Mouse (Mus musculus): ENCODE measurements at regions not wholly inside any gene's neighbourhood (a gene's known extent, or its start where the extent isn't known, plus 50 kb on each side); places are given as distances from the start of the nearest gene placed in this dataset.

- ATAC-seq (replicated peaks in 1 of 2; ENCODE audit: insufficient read depth in 1 of 2, low FRiP score in 2 of 2, low TSS enrichment in 1 of 2, low read depth in 1 of 2, poor library complexity in 2 of 2, severe bottlenecking in 2 of 2) = no peak
Measured at GRCm38 (mm10) chr9:43961431-43961830, 81.8 kb upstream of the Thy1 start.

GRCm38 (mm10) chr9:43965171-43965570 is 78.0 kb upstream of the Thy1 start:
- no peak for ATAC-seq (replicated peaks in 1 of 2; ENCODE audit: insufficient read depth in 1 of 2, low FRiP score in 2 of 2, low TSS enrichment in 1 of 2, low read depth in 1 of 2, poor library complexity in 2 of 2, severe bottlenecking in 2 of 2)

DNA sequence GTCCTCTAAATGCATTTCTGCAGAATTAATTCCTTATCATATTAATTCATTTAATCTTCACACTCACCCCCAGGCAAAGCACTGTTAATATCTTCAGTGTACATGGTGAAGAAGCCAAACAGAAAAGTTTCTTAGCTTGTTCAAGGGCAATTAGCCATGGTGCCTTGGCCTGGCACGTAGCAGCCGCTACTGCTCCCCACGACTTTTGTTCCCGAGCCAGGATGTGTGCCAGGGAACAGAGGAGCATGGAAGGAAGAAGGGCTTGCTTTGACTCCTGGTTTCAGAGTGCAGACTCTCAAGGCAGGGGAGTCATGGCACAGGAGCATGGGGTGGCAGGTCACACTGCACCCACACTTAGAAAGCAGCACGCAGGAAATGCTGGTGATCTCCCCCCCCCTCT is 77.4 kb upstream of the Thy1 start:
- ATAC-seq (replicated peaks in 1 of 2; ENCODE audit: insufficient read depth in 1 of 2, low FRiP score in 2 of 2, low TSS enrichment in 1 of 2, low read depth in 1 of 2, poor library complexity in 2 of 2, severe bottlenecking in 2 of 2) = no peak

DNA sequence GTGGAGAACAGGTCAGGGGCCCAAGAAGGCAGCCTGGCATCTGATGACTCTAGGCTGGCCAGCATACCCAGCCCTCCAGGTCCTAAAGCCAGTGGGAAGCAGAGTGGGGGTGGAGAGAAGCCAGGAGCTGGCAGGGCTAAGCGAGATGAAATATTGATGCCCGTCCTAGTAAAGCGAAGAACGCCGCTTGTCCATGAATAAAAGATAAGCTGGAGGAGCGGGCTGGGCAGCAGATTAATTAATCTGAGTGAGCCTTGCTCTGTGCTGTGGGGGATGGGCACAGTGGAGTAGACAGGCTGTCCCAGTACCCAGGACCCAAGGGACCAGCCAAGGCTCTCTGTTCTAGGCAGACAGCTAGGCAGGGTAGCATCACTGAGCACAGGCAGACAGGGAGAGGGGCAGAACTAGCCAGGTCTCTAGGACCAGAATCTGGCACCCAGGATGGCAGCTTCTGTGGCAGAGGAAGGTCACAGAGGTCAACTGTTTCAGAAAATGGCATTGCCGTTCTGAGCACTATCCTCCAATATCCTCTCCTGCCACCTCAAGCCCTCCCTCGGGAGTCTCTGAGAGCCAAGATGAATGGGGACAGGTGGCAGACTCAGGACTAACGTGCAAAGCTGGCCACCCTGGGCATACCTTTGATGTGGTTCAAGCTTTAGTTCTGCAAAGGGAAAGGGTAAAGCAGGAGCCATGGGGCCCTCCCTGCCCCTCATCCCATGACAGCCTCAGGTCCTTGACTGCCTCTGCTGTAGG is 73.0 kb upstream of the Thy1 start:
- no peak for ATAC-seq (replicated peaks in 1 of 2; ENCODE audit: insufficient read depth in 1 of 2, low FRiP score in 2 of 2, low TSS enrichment in 1 of 2, low read depth in 1 of 2, poor library complexity in 2 of 2, severe bottlenecking in 2 of 2)

- ATAC-seq (replicated peaks in 1 of 2; ENCODE audit: insufficient read depth in 1 of 2, low FRiP score in 2 of 2, low TSS enrichment in 1 of 2, low read depth in 1 of 2, poor library complexity in 2 of 2, severe bottlenecking in 2 of 2) = no peak
Measured at GRCm38 (mm10) chr9:43970858-43971257, 72.3 kb upstream of the Thy1 start.

DNA sequence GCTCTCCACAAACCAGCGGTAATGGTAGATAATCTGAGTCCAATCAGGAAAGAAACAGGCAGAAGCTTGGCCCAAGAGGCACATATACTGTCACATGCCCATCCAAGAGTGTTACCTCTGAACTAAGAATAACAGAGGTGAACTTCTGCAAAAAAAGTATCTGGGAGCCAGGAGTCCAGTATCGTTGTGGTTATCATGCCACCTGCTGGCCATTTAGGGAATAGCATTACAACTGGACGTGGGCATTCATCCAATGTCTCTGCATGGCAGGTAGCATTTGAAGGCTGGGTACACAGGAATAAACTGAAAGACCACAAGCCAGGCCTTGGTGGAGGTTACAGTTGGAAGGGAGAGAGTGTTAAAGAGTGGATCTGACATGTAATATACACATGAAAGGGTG is 70.9 kb upstream of the Thy1 start:
- peak; percentile 52 to 61; a peak in 2 of 4 replicates for ATAC-seq (replicated peaks in 1 of 2; ENCODE audit: insufficient read depth in 1 of 2, low FRiP score in 2 of 2, low TSS enrichment in 1 of 2, low read depth in 1 of 2, poor library complexity in 2 of 2, severe bottlenecking in 2 of 2)

- ATAC-seq (replicated peaks in 1 of 2; ENCODE audit: insufficient read depth in 1 of 2, low FRiP score in 2 of 2, low TSS enrichment in 1 of 2, low read depth in 1 of 2, poor library complexity in 2 of 2, severe bottlenecking in 2 of 2) = 0 out of 4 replicates have a peak, but pooled peaks of 1 of the 2 experiments have one; percentile 23
Measured at GRCm38 (mm10) chr9:43975405-43975804, 67.8 kb upstream of the Thy1 start.

- no peak for ATAC-seq (replicated peaks in 1 of 2; ENCODE audit: insufficient read depth in 1 of 2, low FRiP score in 2 of 2, low TSS enrichment in 1 of 2, low read depth in 1 of 2, poor library complexity in 2 of 2, severe bottlenecking in 2 of 2)
Measured at GRCm38 (mm10) chr9:43976366-43976765, 66.8 kb upstream of the Thy1 start.

DNA sequence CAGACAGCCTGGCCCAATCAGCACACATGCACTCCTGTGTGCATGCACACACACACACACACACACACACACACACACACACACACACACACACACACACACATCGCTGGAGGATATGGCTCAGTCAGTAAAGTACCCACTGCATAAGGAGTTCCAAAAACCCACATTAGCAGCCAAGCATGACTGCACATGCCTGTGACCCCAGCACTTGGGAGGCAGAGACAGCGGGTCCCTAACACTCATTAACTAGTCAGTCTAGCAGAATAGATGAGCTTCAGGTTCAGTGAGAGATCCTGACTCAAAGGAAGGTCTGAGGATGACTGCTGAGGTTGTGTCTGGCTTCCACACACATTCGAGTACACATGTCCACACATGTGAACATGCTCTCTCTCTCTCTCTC is 65.4 kb upstream of the Thy1 start:
- no peak for ATAC-seq (replicated peaks in 1 of 2; ENCODE audit: insufficient read depth in 1 of 2, low FRiP score in 2 of 2, low TSS enrichment in 1 of 2, low read depth in 1 of 2, poor library complexity in 2 of 2, severe bottlenecking in 2 of 2)

- no peak for ATAC-seq (replicated peaks in 1 of 2; ENCODE audit: insufficient read depth in 1 of 2, low FRiP score in 2 of 2, low TSS enrichment in 1 of 2, low read depth in 1 of 2, poor library complexity in 2 of 2, severe bottlenecking in 2 of 2)
Measured at GRCm38 (mm10) chr9:43981376-43981775, 61.8 kb upstream of the Thy1 start.

GRCm38 (mm10) chr9:43982359-43982889 is 60.8 kb upstream of the Thy1 start:
- no peak for ATAC-seq (replicated peaks in 1 of 2; ENCODE audit: insufficient read depth in 1 of 2, low FRiP score in 2 of 2, low TSS enrichment in 1 of 2, low read depth in 1 of 2, poor library complexity in 2 of 2, severe bottlenecking in 2 of 2)

DNA sequence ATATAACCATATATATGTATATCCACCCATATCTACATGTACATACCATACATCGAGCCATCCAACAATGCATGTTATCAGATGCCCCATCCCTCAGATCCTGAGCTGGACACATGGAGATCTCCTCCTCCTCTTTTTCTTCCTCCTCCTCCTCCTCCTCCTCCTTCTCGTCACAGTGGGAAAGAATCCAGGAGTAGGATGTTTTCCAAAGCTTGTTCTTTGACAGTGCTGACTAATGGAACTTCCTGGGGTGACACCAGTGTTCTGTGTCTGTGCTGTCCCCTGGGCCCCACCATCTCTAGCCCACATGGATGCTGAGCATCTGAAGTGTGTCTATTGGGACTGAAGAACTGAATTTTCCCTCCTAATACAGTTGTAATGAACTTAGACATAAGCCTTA is 60.0 kb upstream of the Thy1 start:
- ATAC-seq (replicated peaks in 1 of 2; ENCODE audit: insufficient read depth in 1 of 2, low FRiP score in 2 of 2, low TSS enrichment in 1 of 2, low read depth in 1 of 2, poor library complexity in 2 of 2, severe bottlenecking in 2 of 2) = no peak

- ATAC-seq (replicated peaks in 1 of 2; ENCODE audit: insufficient read depth in 1 of 2, low FRiP score in 2 of 2, low TSS enrichment in 1 of 2, low read depth in 1 of 2, poor library complexity in 2 of 2, severe bottlenecking in 2 of 2) = peak; percentile 72 to 76; a peak in 3 of 4 replicates
Measured at GRCm38 (mm10) chr9:43984181-43985062, 58.8 kb upstream of the Thy1 start.

DNA sequence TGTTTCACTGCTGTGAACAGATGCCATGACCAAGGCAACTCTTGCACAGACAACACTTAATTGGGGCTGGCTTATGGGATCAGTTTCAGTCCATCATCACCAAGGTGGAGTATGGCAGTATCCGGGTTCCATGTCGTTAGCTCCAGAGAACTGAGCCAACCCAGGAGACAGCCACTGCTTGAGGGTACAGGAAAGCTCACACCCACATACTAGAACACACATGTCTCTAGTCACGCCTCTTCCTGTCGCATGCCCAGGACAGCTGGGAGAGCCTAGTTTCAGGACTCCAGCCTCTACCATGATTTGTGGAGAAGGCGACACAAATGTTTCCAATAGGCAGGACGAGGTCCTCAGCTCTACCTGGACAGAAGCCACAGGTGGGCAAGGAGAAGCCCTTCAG is 55.2 kb upstream of the Thy1 start:
- ATAC-seq (replicated peaks in 1 of 2; ENCODE audit: insufficient read depth in 1 of 2, low FRiP score in 2 of 2, low TSS enrichment in 1 of 2, low read depth in 1 of 2, poor library complexity in 2 of 2, severe bottlenecking in 2 of 2) = no peak

- no peak for ATAC-seq (replicated peaks in 1 of 2; ENCODE audit: insufficient read depth in 1 of 2, low FRiP score in 2 of 2, low TSS enrichment in 1 of 2, low read depth in 1 of 2, poor library complexity in 2 of 2, severe bottlenecking in 2 of 2)
Measured at GRCm38 (mm10) chr9:43988981-43989860, 54.0 kb upstream of the Thy1 start.

GRCm38 (mm10) chr9:43990124-43990523 is 53.1 kb upstream of the Thy1 start:
- no peak for ATAC-seq (replicated peaks in 1 of 2; ENCODE audit: insufficient read depth in 1 of 2, low FRiP score in 2 of 2, low TSS enrichment in 1 of 2, low read depth in 1 of 2, poor library complexity in 2 of 2, severe bottlenecking in 2 of 2)

DNA sequence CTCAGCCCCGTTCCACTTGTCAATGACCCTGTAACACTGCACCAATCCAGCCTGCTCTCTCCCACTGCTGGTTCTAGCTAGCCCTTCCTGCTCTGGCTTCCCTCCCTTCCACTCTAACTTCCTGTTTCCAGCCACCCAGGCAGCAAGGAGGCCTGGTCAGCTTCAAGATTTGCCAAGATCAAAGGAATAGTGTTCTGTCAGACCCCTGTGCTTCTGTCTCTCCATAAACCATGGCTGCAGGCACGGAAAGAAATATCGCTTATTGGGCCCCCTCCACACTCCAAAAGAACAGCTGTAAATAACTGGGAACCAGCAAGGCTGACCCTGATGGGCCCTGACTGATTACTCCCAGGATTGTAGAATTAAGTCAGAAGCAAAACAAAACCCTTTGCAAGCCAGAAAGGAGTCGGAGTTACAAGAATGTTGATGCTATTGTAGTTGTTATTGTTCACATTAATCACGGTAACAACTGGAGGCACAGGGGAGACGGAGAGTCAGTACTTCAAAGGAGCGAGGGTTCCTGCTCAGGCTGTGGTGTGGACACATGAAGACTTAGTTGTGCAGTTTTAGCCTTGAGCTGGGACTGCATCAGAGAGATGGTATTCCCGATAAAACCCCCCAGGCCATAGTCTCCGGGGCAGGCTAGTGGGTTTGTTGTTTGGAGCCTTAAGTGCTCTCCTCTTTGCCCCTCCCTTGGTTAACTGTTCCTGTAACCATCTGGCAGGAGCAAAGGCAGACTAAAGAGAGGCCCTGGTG is 49.8 kb upstream of the Thy1 start:
- no peak for ATAC-seq (replicated peaks in 1 of 2; ENCODE audit: insufficient read depth in 1 of 2, low FRiP score in 2 of 2, low TSS enrichment in 1 of 2, low read depth in 1 of 2, poor library complexity in 2 of 2, severe bottlenecking in 2 of 2)
